Mouse (Mus musculus) midbrain, postnatal 0 days (tissue): ENCODE measurements around the gene Btbd3. TPM values are rescaled to one million over a fixed set of nuclear protein-coding genes. Genes with fewer than 3 reads are reported as not detected.

Experiments
- ATAC-seq: fragments of 200-750 bp; cut with Nextera tagmentation; 2 replicates; pipeline ENCODE4 v1.8.0; 2017; ENCODE audit warnings: moderate number of reproducible peaks, mild to moderate bottlenecking, moderate TSS enrichment, moderate library complexity; ENCODE audit not compliant: low FRiP score
- DNase-seq: peaks from one replicate; pipeline ENCODE4 v3.0.0-alpha.2; 2015; ENCODE audit warnings: low spot score
- H3K27ac ChIP-seq: fragments of 300-500 bp; sonication (generic); 2 replicates; pipeline ENCODE4 v1.5.1; 2014; ENCODE audit warnings: low read depth, mild to moderate bottlenecking, low read length, mixed read lengths
- H3K27me3 ChIP-seq: fragments of 300-500 bp; sonication (generic); 2 replicates; pipeline ENCODE4 v1.6.1; 2014; ENCODE audit warnings: low read length, control low read depth, mixed read lengths; ENCODE audit not compliant: insufficient read depth
- H3K36me3 ChIP-seq: fragments of 300-500 bp; sonication (generic); 2 replicates; pipeline ENCODE4 v1.6.1; 2014; ENCODE audit warnings: low read length, control low read depth, mixed read lengths; ENCODE audit not compliant: insufficient read depth
- H3K4me1 ChIP-seq: fragments of 300-500 bp; sonication (generic); 2 replicates; pipeline ENCODE4 v1.6.1; 2014; ENCODE audit warnings: mild to moderate bottlenecking, control low read depth, antibody characterized with exemption, low read length, mixed read lengths; ENCODE audit not compliant: insufficient read depth
- H3K4me2 ChIP-seq: fragments of 300-500 bp; sonication (generic); 2 replicates; pipeline ENCODE4 v1.6.1; 2014; ENCODE audit warnings: low read depth, mild to moderate bottlenecking, low read length, mixed read lengths; ENCODE audit not compliant: poor library complexity, severe bottlenecking
- H3K4me3 ChIP-seq: fragments of 300-500 bp; sonication (generic); 2 replicates; pipeline ENCODE4 v1.5.1; 2014; ENCODE audit warnings: low read depth, mild to moderate bottlenecking, low read length, moderate library complexity
- H3K9ac ChIP-seq: fragments of 300-500 bp; sonication (generic); replicated peaks from 2 replicates; pipeline ENCODE4 v1.6.1; 2014; ENCODE audit warnings: mild to moderate bottlenecking, low read length, moderate library complexity, mixed read lengths; ENCODE audit not compliant: poor library complexity, severe bottlenecking
- H3K9me3 ChIP-seq: fragments of 300-500 bp; sonication (generic); 2 replicates; pipeline ENCODE4 v1.6.1; 2016; ENCODE audit warnings: low read length, control low read depth
- CTCF ChIP-seq: IDR thresholded peaks from 2 replicates; pipeline ENCODE4 v1.5.1; 2016; ENCODE audit warnings: antibody characterized with exemption, mild to moderate bottlenecking
- WGBS: fragments of 180-500 bp; shearing (Covaris S2); extraction: QIAGEN DNeasy Blood & Tissue Kit; methylation state at CpG from one replicate; pipeline ENCODE4 v1.1.7; 2014; 5-methylcytosine and 5-hydroxymethylcytosine counted together
- polyA plus RNA-seq: library from polyadenylated mRNA; unstranded; fragments of >200 nt; fragmentation: Nextera tagmentation; extraction: Ambion mirVana; gene quantifications from 2 replicates; pipeline ENCODE4 v1.2.1, GENCODE M21; 2015
- total RNA-seq: library from RNA; depleted of rRNA; stranded (reverse); fragments of >200 nt; gene quantifications from 2 replicates; pipeline ENCODE4 v1.2.3, GENCODE M21; 2014

The Btbd3 gene
- total and polyA plus RNA-seq, 2 experiments from 2014 or later = 37.0 to 60.1 TPM

DNA sequence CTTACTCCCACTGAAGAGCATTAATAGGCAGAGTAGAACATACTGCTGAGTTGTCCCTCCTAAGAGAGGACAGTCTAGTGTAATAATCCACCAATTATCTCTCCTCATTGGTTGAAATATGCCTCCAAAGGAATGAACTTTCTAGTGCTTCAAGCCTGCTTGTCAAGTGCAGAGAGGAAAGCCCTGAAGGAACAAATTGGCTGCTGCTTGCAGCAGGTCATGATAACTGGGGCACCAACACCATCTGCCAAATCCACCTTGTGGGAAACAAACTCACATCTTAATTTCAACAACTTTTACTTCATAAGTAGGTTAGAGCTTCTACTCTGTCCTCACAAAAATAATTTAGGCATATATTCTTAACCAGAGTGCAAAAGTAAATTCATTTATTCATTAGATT, 122.5 kb downstream of the Btbd3 start:
- ATAC-seq = no peak
- Histone ChIP-seq H3K27ac (no peak overlapping the region), H3K4me2 (no peak overlapping the region), H3K4me1 (no peaks in the 10 kb centered on the region), H3K36me3 (no peaks in the 10 kb centered on the region), H3K9ac (no peak overlapping the region), H3K9me3 (no peaks in the 10 kb centered on the region), H3K27me3 (no peaks in the 10 kb centered on the region), H3K4me3 (no peak overlapping the region)
- TF ChIP-seq CTCF = no peak
- DNase-seq = no peak

DNA sequence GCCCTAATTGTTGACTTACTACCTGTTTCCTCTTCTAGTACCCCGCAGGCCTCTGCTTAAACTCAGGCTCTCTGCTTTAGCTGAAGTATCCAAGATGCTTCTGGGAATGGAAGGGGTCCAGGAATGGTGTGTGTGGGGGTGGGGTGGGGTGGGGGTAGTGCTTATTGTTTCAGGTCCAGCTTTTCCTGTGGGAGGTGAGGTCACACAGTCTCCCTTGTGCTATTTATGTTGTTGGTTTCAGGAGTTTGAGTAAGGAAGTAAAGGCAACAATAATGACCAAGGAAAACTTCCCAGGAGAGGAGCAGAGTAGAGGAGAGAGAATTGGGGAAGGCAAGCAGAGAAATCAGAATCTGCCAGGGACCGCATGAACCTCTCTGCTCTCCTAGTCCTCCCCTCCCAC, 128.4 kb downstream of the Btbd3 start:
- DNase-seq = no peak
- Histone ChIP-seq H3K4me3 (no peak overlapping the region), H3K27me3 (no peaks in the 10 kb centered on the region), H3K9me3 (no peaks in the 10 kb centered on the region), H3K36me3 (no peaks in the 10 kb centered on the region), H3K27ac (no peak overlapping the region), H3K4me1 (no peaks in the 10 kb centered on the region), H3K9ac (no peak overlapping the region), H3K4me2 (no peak overlapping the region)
- no peak for TF ChIP-seq CTCF
- 83% methylated on average over 2 of the region's 2 CpGs for WGBS
- no peak for ATAC-seq

DNA sequence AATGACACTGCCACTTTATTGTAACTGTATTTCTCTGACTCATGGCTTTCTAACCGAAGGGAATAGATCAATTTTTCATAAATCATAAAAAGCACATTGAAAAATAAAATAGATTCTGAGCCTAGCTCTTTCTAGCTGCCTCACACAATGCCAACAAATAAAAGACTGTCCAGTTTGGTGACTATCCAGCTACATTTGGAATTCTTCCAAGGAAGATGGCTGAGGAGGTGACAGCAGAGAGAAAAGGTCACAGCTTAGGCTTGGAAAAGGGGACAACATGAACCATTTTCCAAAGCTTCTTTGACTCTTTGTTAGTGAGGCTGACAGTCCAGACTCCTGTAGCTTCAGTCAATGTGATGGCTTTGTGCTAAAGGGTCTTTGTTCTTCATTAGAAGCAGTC, 132.2 kb downstream of the Btbd3 start:
- Histone ChIP-seq H3K9ac (no peak overlapping the region), H3K36me3 (no peaks in the 10 kb centered on the region), H3K27ac (no peak overlapping the region), H3K4me2 (no peak overlapping the region), H3K9me3 (no peaks in the 10 kb centered on the region), H3K27me3 (no peaks in the 10 kb centered on the region), H3K4me3 (no peak overlapping the region), H3K4me1 (no peaks in the 10 kb centered on the region)
- ATAC-seq (no peak), DNase-seq (peak; percentile 22)
- WGBS = 71% methylated on average over 1 of the region's 1 CpGs
- no peak for TF ChIP-seq CTCF

DNA sequence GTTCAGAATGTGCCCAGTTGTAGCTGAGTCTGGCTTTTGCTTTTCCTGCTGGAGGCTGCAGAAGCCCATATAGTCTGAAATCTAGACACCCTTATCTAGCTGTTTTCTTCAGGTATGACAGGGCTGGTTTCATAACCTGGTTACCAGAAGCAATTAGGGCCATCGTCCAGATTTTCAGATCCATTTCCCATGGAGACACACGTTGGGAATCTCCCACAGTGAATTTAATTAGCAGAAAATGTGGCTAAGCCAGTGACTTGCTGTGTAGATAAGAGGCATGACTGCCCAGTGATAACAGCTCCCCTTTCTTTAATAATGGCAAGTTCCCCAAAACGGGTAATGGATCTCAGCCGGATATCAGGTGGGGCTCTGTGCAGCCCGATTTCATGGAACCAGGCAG, 146.7 kb downstream of the Btbd3 start:
- no peaks in the 10 kb centered on the region for H3K9me3 ChIP-seq
- 26% methylated on average over 5 of the region's 5 CpGs for WGBS
- no peaks in the 10 kb centered on the region for H3K27me3 ChIP-seq
- H3K4me2 ChIP-seq = no peak overlapping the region
- no peaks in the 10 kb centered on the region for H3K4me1 ChIP-seq
- H3K36me3 ChIP-seq = no peaks in the 10 kb centered on the region
- DNase-seq (peak; percentile 45), ATAC-seq (no peak)
- no peak for TF ChIP-seq CTCF
- no peak overlapping the region for H3K9ac ChIP-seq
- no peak overlapping the region for H3K4me3 ChIP-seq
- H3K27ac ChIP-seq = no peak overlapping the region

DNA sequence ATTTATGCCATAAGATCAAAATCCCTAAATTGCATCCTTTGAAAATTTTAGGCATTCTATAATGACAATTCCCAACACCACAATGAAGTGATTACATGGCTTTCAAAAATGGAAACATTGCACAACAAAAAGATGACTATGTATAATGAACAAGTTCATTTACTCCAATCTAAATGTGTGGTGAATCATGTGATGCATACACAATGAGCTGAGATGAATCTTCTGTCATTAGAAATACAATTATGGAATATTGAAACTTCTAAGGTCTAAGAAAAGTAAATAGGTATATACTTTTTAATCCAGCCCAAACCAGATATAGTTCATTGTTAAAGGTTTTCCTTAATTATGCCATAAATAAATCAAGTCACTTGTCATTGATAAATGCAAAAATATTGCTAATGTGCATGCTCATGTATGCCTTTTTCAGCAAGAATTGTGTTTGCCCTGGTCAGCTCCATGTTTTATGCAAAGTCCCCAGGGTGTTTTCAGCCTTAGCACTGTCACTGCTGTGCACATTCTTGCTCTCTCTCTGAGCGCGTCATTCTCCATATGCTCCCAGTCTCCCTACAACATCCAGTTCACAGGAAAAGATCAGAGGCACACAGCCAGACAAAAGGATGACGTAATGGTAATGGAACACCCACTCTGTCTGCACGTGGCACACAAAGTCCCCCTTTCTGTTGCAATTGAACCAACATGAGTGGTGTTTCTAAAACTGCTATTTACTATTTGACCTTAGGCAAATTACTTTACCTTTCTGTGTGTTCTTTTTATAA, 149.6 kb downstream of the Btbd3 start:
- peak; percentile 73 for DNase-seq
- no peaks in the 10 kb centered on the region for H3K4me1 ChIP-seq
- ATAC-seq = peak; percentile 83
- no peaks in the 10 kb centered on the region for H3K36me3 ChIP-seq
- no peak overlapping the region for H3K9ac ChIP-seq
- no peak overlapping the region for H3K27ac ChIP-seq
- TF ChIP-seq CTCF = no peak
- H3K9me3 ChIP-seq = no peaks in the 10 kb centered on the region
- WGBS = 5% methylated on average over 4 of the region's 4 CpGs
- H3K4me3 ChIP-seq = no peak overlapping the region
- no peaks in the 10 kb centered on the region for H3K27me3 ChIP-seq
- H3K4me2 ChIP-seq = no peak overlapping the region

DNA sequence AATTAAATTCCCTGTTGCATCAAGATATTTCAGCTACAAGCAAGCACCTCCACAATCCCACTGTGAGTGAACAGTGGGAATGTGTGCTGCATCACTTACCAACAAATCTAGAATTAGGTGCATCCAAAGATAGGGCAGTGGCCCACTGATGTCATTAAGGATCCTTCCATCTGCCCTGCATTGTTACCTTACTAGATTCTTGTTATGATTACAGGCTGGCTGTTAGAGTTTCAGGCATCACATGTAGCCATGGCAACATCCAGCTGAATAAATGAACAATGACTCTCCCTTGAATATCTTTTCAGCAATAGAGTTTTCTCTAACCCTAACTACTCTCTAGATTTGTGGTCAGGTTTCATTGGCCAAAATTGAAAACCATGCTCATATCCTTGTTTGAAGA, 150.3 kb downstream of the Btbd3 start:
- H3K9ac ChIP-seq = no peak overlapping the region
- no peak overlapping the region for H3K27ac ChIP-seq
- H3K9me3 ChIP-seq = no peaks in the 10 kb centered on the region
- H3K27me3 ChIP-seq = no peaks in the 10 kb centered on the region
- ATAC-seq (peak; percentile 55; the same call in 1 of the 2 replicates), DNase-seq (peak; percentile 27)
- H3K4me3 ChIP-seq = no peak overlapping the region
- no peaks in the 10 kb centered on the region for H3K4me1 ChIP-seq
- no peaks in the 10 kb centered on the region for H3K36me3 ChIP-seq
- no peak for TF ChIP-seq CTCF
- no peak overlapping the region for H3K4me2 ChIP-seq
